Comparison of ENCODE assay signal across 10 mouse cellular contexts in genomic region chr11:49108833-49109232, GRCm38 (mm10). TPM values are rescaled to one million over a fixed set of nuclear protein-coding genes. Genes with fewer than 3 reads are reported as not detected.
DNase-seq lines count a peak whose midpoint lies in the region; ATAC-seq and TF ChIP-seq lines count a peak whose summit lies in the region.
"Had no signal": no experiment of that assay in that cellular context is flagged by ENCODE, and none has a peak within 500 bp of the region (broad histone marks: within the 10 kb centered on the region; RNA-seq: fewer than 3 reads in every experiment).

No protein-coding gene starts in this region.

- no peak for TF ChIP-seq POLR2A in embryonic fibroblast, embryonic 13.5 days (IDR thresholded peaks at IDR 0.05; ENCODE audit: low read depth, low read length)

- TF ChIP-seq CTCF in hindbrain, postnatal 0 days (IDR thresholded peaks at IDR 0.05; ENCODE audit: low read depth): peak; percentile 69
- TF ChIP-seq CTCF in embryonic fibroblast, embryonic 13.5 days (IDR thresholded peaks at IDR 0.05; ENCODE audit: borderline replicate concordance, insufficient read depth, low read length): peak; percentile 55; the same call in 1 of the 2 replicates

- no peak overlapping the region for H3K4me3 ChIP-seq in hindbrain, postnatal 0 days (ENCODE audit: low read length)
- H3K4me3 ChIP-seq in hindbrain, embryonic 13.5 days: no peak overlapping the region
- no peak overlapping the region for H3K4me3 ChIP-seq in embryonic fibroblast, embryonic 13.5 days (ENCODE audit: insufficient read depth, low read length)
- no peak overlapping the region for H3K4me3 ChIP-seq in forebrain, embryonic 16.5 days (replicated peaks; ENCODE audit: low read length)
- H3K4me3 ChIP-seq: erythroblast, embryonic 14.5 days; limb, embryonic 15.5 days had no signal

- no peaks in the 10 kb centered on the region for H3K4me1 ChIP-seq in hindbrain, postnatal 0 days (ENCODE audit: insufficient read depth, low read length)
- no peaks in the 10 kb centered on the region for H3K4me1 ChIP-seq in hindbrain, embryonic 13.5 days (replicated peaks)
- peaks cover 6% of the 10 kb centered on the region for H3K4me1 ChIP-seq in embryonic fibroblast, embryonic 13.5 days (ENCODE audit: control insufficient read depth, insufficient read depth, low read length)
- no peaks in the 10 kb centered on the region for H3K4me1 ChIP-seq in forebrain, embryonic 16.5 days (replicated peaks; ENCODE audit: control insufficient read depth, insufficient read depth, low read length)
- H3K4me1 ChIP-seq: limb, embryonic 15.5 days had no signal

- H3K4me2 ChIP-seq in hindbrain, postnatal 0 days (ENCODE audit: low read depth, low read length): no peak overlapping the region
- H3K4me2 ChIP-seq in hindbrain, embryonic 13.5 days: no peak overlapping the region
- H3K4me2 ChIP-seq in forebrain, embryonic 16.5 days (ENCODE audit: low read length): no peak overlapping the region
- H3K4me2 ChIP-seq: limb, embryonic 15.5 days had no signal

- no peak overlapping the region for H3K27ac ChIP-seq in hindbrain, postnatal 0 days
- no peak overlapping the region for H3K27ac ChIP-seq in hindbrain, embryonic 13.5 days
- no peak overlapping the region for H3K27ac ChIP-seq in embryonic fibroblast, embryonic 13.5 days (ENCODE audit: insufficient read depth, low read length)
- no peak overlapping the region for H3K27ac ChIP-seq in forebrain, embryonic 16.5 days (ENCODE audit: low read length)
- H3K27ac ChIP-seq: limb, embryonic 15.5 days had no signal

- WGBS in hindbrain, postnatal 0 days: 56% methylated on average over 1 of the region's 1 CpGs
- 38% methylated on average over 1 of the region's 1 CpGs for WGBS in hindbrain, embryonic 13.5 days
- WGBS in forebrain, embryonic 16.5 days: 24% methylated on average over 1 of the region's 1 CpGs

- no peak overlapping the region for H3K9ac ChIP-seq in hindbrain, postnatal 0 days (replicated peaks; ENCODE audit: low read length)
- no peak overlapping the region for H3K9ac ChIP-seq in hindbrain, embryonic 13.5 days
- no peak overlapping the region for H3K9ac ChIP-seq in forebrain, embryonic 16.5 days (replicated peaks; ENCODE audit: low read depth, low read length)
- H3K9ac ChIP-seq: limb, embryonic 15.5 days had no signal

- DNase-seq in hindbrain, postnatal 0 days (ENCODE audit: low spot score): peak; percentile 56
- DNase-seq in 416B (ENCODE audit: low read depth): peak; percentile 65
- DNase-seq in CD8-positive naive resting alpha-beta T cell, adult 2 months (ENCODE audit: low read depth in 2 of 2, low spot score in 2 of 2): peak; percentile 44 to 55
- no peak for DNase-seq in frontal cortex, postnatal 25 days (ENCODE audit: low spot score in 2 of 2)

- no peaks in the 10 kb centered on the region for H3K27me3 ChIP-seq in hindbrain, postnatal 0 days (ENCODE audit: insufficient read depth, low read length)
- H3K27me3 ChIP-seq in hindbrain, embryonic 13.5 days: no peaks in the 10 kb centered on the region
- H3K27me3 ChIP-seq in forebrain, embryonic 16.5 days (replicated peaks; ENCODE audit: control insufficient read depth, insufficient read depth, low read length): no peaks in the 10 kb centered on the region
- H3K27me3 ChIP-seq: limb, embryonic 15.5 days had no signal

- no peaks in the 10 kb centered on the region for H3K9me3 ChIP-seq in hindbrain, postnatal 0 days (ENCODE audit: low read length)
- no peaks in the 10 kb centered on the region for H3K9me3 ChIP-seq in hindbrain, embryonic 13.5 days
- no peaks in the 10 kb centered on the region for H3K9me3 ChIP-seq in forebrain, embryonic 16.5 days (ENCODE audit: control insufficient read depth, low read length)
- H3K9me3 ChIP-seq: limb, embryonic 15.5 days had no signal

- no peaks in the 10 kb centered on the region for H3K36me3 ChIP-seq in hindbrain, postnatal 0 days (ENCODE audit: insufficient read depth, low read length)
- H3K36me3 ChIP-seq in hindbrain, embryonic 13.5 days: no peaks in the 10 kb centered on the region
- H3K36me3 ChIP-seq in forebrain, embryonic 16.5 days (ENCODE audit: control insufficient read depth, insufficient read depth): no peaks in the 10 kb centered on the region
- H3K36me3 ChIP-seq: limb, embryonic 15.5 days had no signal

- 0 out of 2 replicates have a peak, but pooled peaks have one; percentile 21 for ATAC-seq in hindbrain, postnatal 0 days
- no peak for ATAC-seq in hindbrain, embryonic 13.5 days (ENCODE audit: low FRiP score)
- peak; percentile 89 for ATAC-seq in megakaryocyte progenitor cell, adult 5-6 weeks (replicated peaks; ENCODE audit: poor library complexity)
- ATAC-seq in forebrain, embryonic 16.5 days: no peak

RNA-seq across cellular contexts. Expression of gene Olfr1396, which starts 5.8 kb away (rescaled TPM):
- total RNA-seq in hindbrain, postnatal 0 days (2014; rRNA removed): not detected in 2 replicates
- not detected in 2 replicates for polyA plus RNA-seq in hindbrain, postnatal 0 days (2015; fragmentation: Nextera tagmentation; extraction: Ambion mirVana)
- not detected in 2 replicates for polyA plus RNA-seq in hindbrain, embryonic 13.5 days (2015; fragmentation: Nextera tagmentation; extraction: Ambion mirVana)
- polyA plus RNA-seq in embryonic fibroblast, embryonic 13.5 days (2011; ENCODE audit: insufficient read length, low read depth, missing spikeins): not detected in 2 replicates
- total RNA-seq in megakaryocyte progenitor cell, adult 5-6 weeks (2015): not detected in 2 replicates
- total RNA-seq in megakaryocyte progenitor cell, adult 5-6 weeks (2017): not detected in 2 replicates
- polyA plus RNA-seq in forebrain, embryonic 16.5 days (2015; fragmentation: Nextera tagmentation; extraction: Ambion mirVana): not detected in 2 replicates
- polyA plus RNA-seq: erythroblast, embryonic 14.5 days; limb, embryonic 15.5 days had no signal

RNA-seq across cellular contexts. Expression of gene Ifi47, which starts 32.4 kb away (rescaled TPM):
- total RNA-seq in hindbrain, postnatal 0 days (2014; rRNA removed): 0.68 TPM in 1 of 2 replicates, not detected in the other
- polyA plus RNA-seq in hindbrain, postnatal 0 days (2015; fragmentation: Nextera tagmentation; extraction: Ambion mirVana): 1.2 and 1.6 TPM in 2 replicates
- polyA plus RNA-seq in hindbrain, embryonic 13.5 days (2015; fragmentation: Nextera tagmentation; extraction: Ambion mirVana): 0.66 and 0.98 TPM in 2 replicates
- polyA plus RNA-seq in embryonic fibroblast, embryonic 13.5 days (2011; ENCODE audit: insufficient read length, low read depth, missing spikeins): 4.8 and 7.6 TPM in 2 replicates
- total RNA-seq in megakaryocyte progenitor cell, adult 5-6 weeks (2015): 129 and 147 TPM in 2 replicates
- 54.3 and 57.2 TPM in 2 replicates for total RNA-seq in megakaryocyte progenitor cell, adult 5-6 weeks (2017)
- 0.56 and 0.81 TPM in 2 replicates for polyA plus RNA-seq in forebrain, embryonic 16.5 days (2015; fragmentation: Nextera tagmentation; extraction: Ambion mirVana)
- polyA plus RNA-seq: erythroblast, embryonic 14.5 days had no signal

RNA-seq across cellular contexts. Expression of gene Olfr1395, which starts 33.2 kb away (rescaled TPM):
- total RNA-seq in hindbrain, postnatal 0 days (2014; rRNA removed): not detected in 2 replicates
- not detected in 2 replicates for polyA plus RNA-seq in hindbrain, postnatal 0 days (2015; fragmentation: Nextera tagmentation; extraction: Ambion mirVana)
- polyA plus RNA-seq in hindbrain, embryonic 13.5 days (2015; fragmentation: Nextera tagmentation; extraction: Ambion mirVana): not detected in 2 replicates
- not detected in 2 replicates for polyA plus RNA-seq in embryonic fibroblast, embryonic 13.5 days (2011; ENCODE audit: insufficient read length, low read depth, missing spikeins)
- total RNA-seq in megakaryocyte progenitor cell, adult 5-6 weeks (2015): not detected in 2 replicates
- total RNA-seq in megakaryocyte progenitor cell, adult 5-6 weeks (2017): not detected in 2 replicates
- not detected in 2 replicates for polyA plus RNA-seq in forebrain, embryonic 16.5 days (2015; fragmentation: Nextera tagmentation; extraction: Ambion mirVana)
- polyA plus RNA-seq: erythroblast, embryonic 14.5 days; limb, embryonic 15.5 days had no signal

RNA-seq across cellular contexts. Expression of gene Tgtp2, which starts 44.8 kb away (rescaled TPM):
- total RNA-seq in hindbrain, postnatal 0 days (2014; rRNA removed): not detected in 2 replicates
- polyA plus RNA-seq in hindbrain, postnatal 0 days (2015; fragmentation: Nextera tagmentation; extraction: Ambion mirVana): 0.20 and 0.52 TPM in 2 replicates
- not detected in 2 replicates for polyA plus RNA-seq in hindbrain, embryonic 13.5 days (2015; fragmentation: Nextera tagmentation; extraction: Ambion mirVana)
- 6.4 and 6.5 TPM in 2 replicates for polyA plus RNA-seq in embryonic fibroblast, embryonic 13.5 days (2011; ENCODE audit: insufficient read length, low read depth, missing spikeins)
- 16.8 and 24.5 TPM in 2 replicates for total RNA-seq in megakaryocyte progenitor cell, adult 5-6 weeks (2015)
- total RNA-seq in megakaryocyte progenitor cell, adult 5-6 weeks (2017): 56.3 and 82.0 TPM in 2 replicates
- not detected in 2 replicates for polyA plus RNA-seq in forebrain, embryonic 16.5 days (2015; fragmentation: Nextera tagmentation; extraction: Ambion mirVana)
- polyA plus RNA-seq: erythroblast, embryonic 14.5 days had no signal

RNA-seq across cellular contexts. Expression of gene Olfr1394, which starts 45.3 kb away (rescaled TPM):
- total RNA-seq in hindbrain, postnatal 0 days (2014; rRNA removed): not detected in 2 replicates
- not detected in 2 replicates for polyA plus RNA-seq in hindbrain, postnatal 0 days (2015; fragmentation: Nextera tagmentation; extraction: Ambion mirVana)
- not detected in 2 replicates for polyA plus RNA-seq in hindbrain, embryonic 13.5 days (2015; fragmentation: Nextera tagmentation; extraction: Ambion mirVana)
- not detected in 2 replicates for polyA plus RNA-seq in embryonic fibroblast, embryonic 13.5 days (2011; ENCODE audit: insufficient read length, low read depth, missing spikeins)
- total RNA-seq in megakaryocyte progenitor cell, adult 5-6 weeks (2015): not detected in 2 replicates
- not detected in 2 replicates for total RNA-seq in megakaryocyte progenitor cell, adult 5-6 weeks (2017)
- not detected in 2 replicates for polyA plus RNA-seq in forebrain, embryonic 16.5 days (2015; fragmentation: Nextera tagmentation; extraction: Ambion mirVana)
- polyA plus RNA-seq: erythroblast, embryonic 14.5 days; limb, embryonic 15.5 days had no signal

Comparison
In these comparisons a context has a peak if more than half of its experiments do, and no peak if none do; other contexts are left out.
1. ATAC-seq: peak in hindbrain, postnatal 0 days (single experiment) and megakaryocyte progenitor cell, adult 5-6 weeks (single experiment); none in hindbrain, embryonic 13.5 days (single experiment) and forebrain, embryonic 16.5 days (single experiment).
2. DNase-seq: peak in hindbrain, postnatal 0 days (single experiment), 416B (single experiment) and CD8-positive naive resting alpha-beta T cell, adult 2 months (2 of 2); none in frontal cortex, postnatal 25 days (0 of 2).